7 mouse cellular contexts compared by ENCODE assay signal in the genomic region with DNA sequence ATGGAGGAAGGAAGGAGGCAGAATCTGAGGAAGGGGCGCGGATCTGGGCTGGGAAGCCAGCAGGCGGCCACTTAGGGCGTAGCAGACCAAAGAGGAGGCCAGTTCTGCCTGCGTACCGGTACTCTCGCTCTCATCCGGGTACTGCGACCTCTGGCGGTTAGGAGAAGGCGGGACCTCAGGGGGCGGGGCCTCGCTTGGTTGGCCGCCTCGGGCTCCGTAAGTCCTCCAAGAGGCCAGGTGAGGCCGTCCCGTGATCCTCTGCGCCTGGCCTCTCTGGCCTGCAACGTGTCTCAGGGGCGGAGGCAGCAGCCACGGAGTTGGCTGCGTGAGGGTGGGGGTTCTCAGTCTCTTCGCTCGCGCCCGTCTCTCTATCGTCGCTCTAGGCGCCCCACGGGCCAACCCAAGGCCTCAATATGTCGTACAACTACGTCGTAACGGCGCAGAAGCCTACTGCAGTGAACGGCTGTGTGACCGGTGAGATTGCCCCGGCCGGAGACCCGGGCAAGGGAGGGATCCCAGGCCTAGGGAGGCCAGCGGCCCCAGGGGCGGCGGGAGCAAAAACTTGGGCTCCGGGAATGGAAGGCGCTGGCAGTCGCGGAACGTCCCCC. TPM values are rescaled to one million over a fixed set of nuclear protein-coding genes. Genes with fewer than 3 reads are reported as not detected.
DNase-seq lines count a peak whose midpoint lies in the region; ATAC-seq lines count a peak whose summit lies in the region.

A gene (plus strand): TSS at position 35 of the 608 bp plus-strand sequence.
A gene (minus strand): TSS at position 362 of the 608 bp plus-strand sequence.

- peak within 1 kb of the TSS; percentile 97 for H3K9ac ChIP-seq in embryonic facial prominence, embryonic 11.5 days (replicated peaks; ENCODE audit: low read length)
- peak within 1 kb of the TSS; percentile 98 for H3K9ac ChIP-seq in limb, embryonic 11.5 days (ENCODE audit: low read length)
- peak within 1 kb of the TSS; percentile 86 for H3K9ac ChIP-seq in midbrain, embryonic 14.5 days (replicated peaks; ENCODE audit: low read length)

- peak within 1 kb of the TSS; percentile 70 for H3K4me2 ChIP-seq in embryonic facial prominence, embryonic 11.5 days (ENCODE audit: low read depth, low read length)
- peak within 1 kb of the TSS; percentile 77 for H3K4me2 ChIP-seq in limb, embryonic 11.5 days (ENCODE audit: low read depth, severe bottlenecking)
- peak within 1 kb of the TSS; percentile 79 for H3K4me2 ChIP-seq in midbrain, embryonic 14.5 days (ENCODE audit: low read length)

- ATAC-seq in embryonic facial prominence, embryonic 11.5 days (replicated peaks; ENCODE audit: insufficient number of reproducible peaks, low FRiP score, low TSS enrichment, low read depth): peak; percentile 95
- ATAC-seq in limb, embryonic 11.5 days (ENCODE audit: insufficient number of reproducible peaks, low FRiP score, low TSS enrichment, low read depth): peak; percentile 97
- ATAC-seq in midbrain, embryonic 14.5 days (ENCODE audit: low FRiP score, low TSS enrichment): peak; percentile 96

- H3K9me3 ChIP-seq in embryonic facial prominence, embryonic 11.5 days (replicated peaks; ENCODE audit: control insufficient read depth, low read length): no peaks in the 10 kb centered on the region
- H3K9me3 ChIP-seq in limb, embryonic 11.5 days (ENCODE audit: control insufficient read depth, low read length): no peaks in the 10 kb centered on the region
- H3K9me3 ChIP-seq in midbrain, embryonic 14.5 days (ENCODE audit: control insufficient read depth, low read length): no peaks in the 10 kb centered on the region

- peak; percentile 99 for DNase-seq in adrenal gland, postnatal 14 days
- peak; percentile 100 for DNase-seq in embryonic facial prominence, embryonic 11.5 days (ENCODE audit: low spot score)
- peak; percentile 100 for DNase-seq in heart, adult 11 months
- peak; percentile 99 for DNase-seq in kidney, adult 18-20 months
- peak; percentile 99 for DNase-seq in limb, embryonic 11.5 days (ENCODE audit: low spot score)
- DNase-seq in midbrain, embryonic 14.5 days: peak; percentile 100
- peak; percentile 97 to 99 for DNase-seq in spleen, adult 18-20 months

- no peaks in the 10 kb centered on the region for H3K27me3 ChIP-seq in embryonic facial prominence, embryonic 11.5 days (ENCODE audit: control insufficient read depth, insufficient read depth, low read length)
- H3K27me3 ChIP-seq in limb, embryonic 11.5 days (ENCODE audit: control insufficient read depth, insufficient read depth, low read length): no peaks in the 10 kb centered on the region
- no peaks in the 10 kb centered on the region for H3K27me3 ChIP-seq in midbrain, embryonic 14.5 days (ENCODE audit: control insufficient read depth, insufficient read depth, low read length)

- H3K4me1 ChIP-seq in embryonic facial prominence, embryonic 11.5 days (ENCODE audit: control insufficient read depth, insufficient read depth, low read length): peaks cover 4% of the 10 kb centered on the region; the same call in 1 of the 2 replicates
- H3K4me1 ChIP-seq in limb, embryonic 11.5 days (ENCODE audit: control insufficient read depth, insufficient read depth, low read length): peaks cover 15% of the 10 kb centered on the region
- peaks cover 26% of the 10 kb centered on the region for H3K4me1 ChIP-seq in midbrain, embryonic 14.5 days (ENCODE audit: control insufficient read depth, insufficient read depth, low read length)

- H3K36me3 ChIP-seq in embryonic facial prominence, embryonic 11.5 days (replicated peaks; ENCODE audit: control insufficient read depth, insufficient read depth, low read depth, low read length): peaks cover 4% of the 10 kb centered on the region
- peaks cover 16% of the 10 kb centered on the region; the same call in 1 of the 2 replicates for H3K36me3 ChIP-seq in limb, embryonic 11.5 days (ENCODE audit: control insufficient read depth, insufficient read depth, low read length)
- H3K36me3 ChIP-seq in midbrain, embryonic 14.5 days (ENCODE audit: control insufficient read depth, insufficient read depth, low read length): peaks cover 36% of the 10 kb centered on the region

- WGBS in embryonic facial prominence, embryonic 11.5 days: under 1% methylated on average over 49 of the region's 49 CpGs
- WGBS in limb, embryonic 11.5 days: 0% methylated on average over 49 of the region's 49 CpGs
- under 1% methylated on average over 49 of the region's 49 CpGs for WGBS in midbrain, embryonic 14.5 days

- H3K27ac ChIP-seq in embryonic facial prominence, embryonic 11.5 days (replicated peaks; ENCODE audit: low read depth, low read length): peak within 1 kb of the TSS; percentile 83
- peak within 1 kb of the TSS; percentile 90 for H3K27ac ChIP-seq in limb, embryonic 11.5 days (replicated peaks; ENCODE audit: low read depth, low read length)
- peak within 1 kb of the TSS; percentile 89 for H3K27ac ChIP-seq in midbrain, embryonic 14.5 days (replicated peaks; ENCODE audit: low read depth, low read length)

- H3K4me3 ChIP-seq in embryonic facial prominence, embryonic 11.5 days (ENCODE audit: low read depth, low read length): peak within 1 kb of the TSS; percentile 98
- H3K4me3 ChIP-seq in limb, embryonic 11.5 days (ENCODE audit: low read depth, low read length): peak within 1 kb of the TSS; percentile 98
- H3K4me3 ChIP-seq in midbrain, embryonic 14.5 days (replicated peaks; ENCODE audit: low read depth, low read length): peak within 1 kb of the TSS; percentile 88

RNA-seq across cellular contexts. Expression of the first gene that starts in this region (rescaled TPM):
- total RNA-seq in adrenal gland, postnatal 14 days (2021): 253 and 279 TPM in 2 replicates
- polyA plus RNA-seq in embryonic facial prominence, embryonic 11.5 days (2014; fragmentation: Nextera tagmentation; extraction: Ambion mirVana): 400 and 408 TPM in 2 replicates
- 423 and 456 TPM in 2 replicates for polyA plus RNA-seq in limb, embryonic 11.5 days (2014; fragmentation: Nextera tagmentation; extraction: Ambion mirVana)
- 208 and 247 TPM in 2 replicates for polyA plus RNA-seq in midbrain, embryonic 14.5 days (2014; fragmentation: Nextera tagmentation; extraction: Ambion mirVana)

RNA-seq across cellular contexts. Expression of the second gene that starts in this region (rescaled TPM):
- total RNA-seq in adrenal gland, postnatal 14 days (2021): 20.1 and 29.6 TPM in 2 replicates
- polyA plus RNA-seq in embryonic facial prominence, embryonic 11.5 days (2014; fragmentation: Nextera tagmentation; extraction: Ambion mirVana): 20.0 and 23.3 TPM in 2 replicates
- 23.3 and 24.5 TPM in 2 replicates for polyA plus RNA-seq in limb, embryonic 11.5 days (2014; fragmentation: Nextera tagmentation; extraction: Ambion mirVana)
- polyA plus RNA-seq in midbrain, embryonic 14.5 days (2014; fragmentation: Nextera tagmentation; extraction: Ambion mirVana): 27.5 and 29.1 TPM in 2 replicates

Comparison
In these comparisons a context has a peak if more than half of its experiments do, and no peak if none do; other contexts are left out.
1. Peak in every context shown above with its lines: DNase-seq, ATAC-seq, H3K4me3 ChIP-seq and H3K27ac ChIP-seq.